Mouse (Mus musculus): ENCODE results near the gene Gm7073. TPM values are rescaled to one million over a fixed set of nuclear protein-coding genes. Genes with fewer than 3 reads are reported as not detected.

The Gm7073 gene
- total RNA-seq, 2 experiments from 2014 or later = not detected

Small RNA genes within 50 kb of the gene (microRNA-seq; reads per million reads assigned to microRNA genes)
- 147 to 167 reads per million in 2 experiments for gene Mir505

Other genes starting within 250 kb of the Gm7073 start
- 1 to 10 TPM; 7.7 to 8.1 TPM for gene Atp11c, start 53.4 kb upstream of the Gm7073 start, total RNA-seq (2021)

All from left cerebral cortex, adult 18-20 months (tissue).